In genomic region chr2:131562586-131563122, GRCm38 (mm10) we compare ENCODE assay signal across 8 mouse cellular contexts. TPM values are rescaled to one million over a fixed set of nuclear protein-coding genes. Genes with fewer than 3 reads are reported as not detected.
DNase-seq lines count a peak whose midpoint lies in the region; ATAC-seq and TF ChIP-seq lines count a peak whose summit lies in the region.

No protein-coding gene starts in this region.

- peaks cover 5% of the 10 kb centered on the region; the same call in 1 of the 2 replicates for H3K4me1 ChIP-seq in brown adipose tissue, adult 24 weeks (ENCODE audit: control insufficient read depth, insufficient read depth, insufficient read length, low read length)
- 0 out of 2 replicates have a peak, but pooled peaks cover 2% of the 10 kb centered on the region for H3K4me1 ChIP-seq in lung, adult 2 months (ENCODE audit: control insufficient read depth, insufficient read depth, low read length)

- H3K27ac ChIP-seq in brown adipose tissue, adult 24 weeks (replicated peaks; ENCODE audit: low read depth, low read length) = no peak overlapping the region

- ATAC-seq in frontal cortex, adult (ENCODE audit: low TSS enrichment) = peak; percentile 35; the same call in 1 of the 2 replicates
- no peak for ATAC-seq in erythroblast, adult 5-6 weeks (replicated peaks; ENCODE audit: low FRiP score, poor library complexity, severe bottlenecking)

- intact Hi-C loops in heart, postnatal 36 days (cut with DNase I) = loop anchor here (1.0 to 5.0 kb wide), 3 partner anchors 209 to 385 kb away; no protein-coding TSS in a partner anchor

- H3K4me3 ChIP-seq in brown adipose tissue, adult 24 weeks (ENCODE audit: insufficient read depth, low read depth, low read length) = peak overlapping the region; percentile 67
- H3K4me3 ChIP-seq in lung, adult 2 months (replicated peaks; ENCODE audit: extremely low read depth, low read depth, low read length) = no peak overlapping the region

- TF ChIP-seq POLR2A in lung, adult 2 months (IDR thresholded peaks at IDR 0.05; ENCODE audit: borderline replicate concordance, extremely low read depth, low read depth, low read length) = no peak

- DNase-seq in ES-CJ7 (ENCODE audit: low read depth, low spot score) = peak; percentile 70
- peak; percentile 62 to 68 for DNase-seq in heart, postnatal 36 days
- DNase-seq in layer of hippocampus, adult 9-11 months = peak; percentile 64
- DNase-seq in lung, adult 2 months = peak; percentile 10
- DNase-seq in ovary, postnatal 36 days (ENCODE audit: low spot score) = peak; percentile 77

- TF ChIP-seq CTCF in lung, adult 2 months (IDR thresholded peaks at IDR 0.05; ENCODE audit: insufficient read depth, low read length) = no peak; the same call in 1 of the 2 replicates

- under 1% methylated on average over 30 of the region's 30 CpGs for WGBS in lung, adult 2 months

RNA-seq across cellular contexts. Expression of gene Adra1d, which starts 0.6 kb away (rescaled TPM):
- 5.4 and 8.7 TPM in 2 replicates for polyA plus RNA-seq in brown adipose tissue, adult 24 weeks (2012; ENCODE audit: insufficient read depth, insufficient read length, missing spikeins)
- total RNA-seq in heart, postnatal 36 days (2021) = 1 to 10 TPM; 3.3 to 3.8 TPM
- 5.9 and 7.6 TPM in 2 replicates for polyA plus RNA-seq in lung, adult 2 months (2012; rRNA removed)
- total RNA-seq in erythroblast, adult 5-6 weeks (2015; ENCODE audit: low replicate concordance) = not detected in 2 replicates
- total RNA-seq in erythroblast, adult 5-6 weeks (2017; ENCODE audit: low replicate concordance) = not detected in 2 replicates

Comparison
In these comparisons a context has a peak if more than half of its experiments do, and no peak if none do; other contexts are left out.
1. DNase-seq: peak in every context shown above with its lines; median percentile 77 in ovary, postnatal 36 days; 70 in ES-CJ7; 65 in heart, postnatal 36 days; 64 in layer of hippocampus, adult 9-11 months; 10 in lung, adult 2 months.
2. RNA of gene Adra1d, which starts 0.6 kb away (total RNA-seq): 3.3 to 3.8 TPM in heart, postnatal 36 days; not detected in erythroblast, adult 5-6 weeks; every median in the first group is over 4 times any median in the second.